Mouse (Mus musculus) A20 (cell line): Measurements from ENCODE around the gene Nectin1.

ENCODE experiments used
- DNase-seq: peaks from one replicate; pipeline ENCODE4 v3.0.0-alpha.2; 2011; ENCODE audit warnings: low read depth, low spot score

Gene Nectin1

DNA sequence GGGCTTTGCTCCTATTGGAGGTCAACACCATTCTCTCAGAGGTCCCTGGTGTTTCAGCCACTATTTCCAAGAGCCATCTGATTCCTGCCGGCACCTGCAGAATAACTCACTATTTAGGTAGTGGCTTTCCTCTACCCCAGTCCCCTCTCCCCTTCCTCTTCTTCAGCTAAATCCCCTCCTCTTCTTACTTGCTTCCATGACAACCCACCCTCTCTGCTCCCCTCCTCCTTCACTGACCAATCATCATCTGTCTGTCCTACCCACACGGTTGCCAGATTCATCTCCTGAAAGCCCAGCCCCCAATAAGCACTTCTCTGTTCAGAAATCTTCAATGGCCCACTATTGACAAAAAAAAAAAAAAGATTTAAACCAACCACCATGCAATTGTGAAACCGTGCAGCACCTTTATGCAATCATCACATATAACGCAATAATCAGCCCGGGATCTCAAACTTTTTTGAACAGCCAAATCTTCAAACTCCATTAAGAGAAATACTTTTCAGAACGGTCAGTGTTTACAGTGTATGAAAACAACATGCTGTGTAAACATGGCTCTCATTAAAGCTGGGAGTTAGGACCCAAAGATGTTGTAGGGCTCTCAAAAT lies 5.2 kb upstream of the Nectin1 start:
- no peak for DNase-seq

DNA sequence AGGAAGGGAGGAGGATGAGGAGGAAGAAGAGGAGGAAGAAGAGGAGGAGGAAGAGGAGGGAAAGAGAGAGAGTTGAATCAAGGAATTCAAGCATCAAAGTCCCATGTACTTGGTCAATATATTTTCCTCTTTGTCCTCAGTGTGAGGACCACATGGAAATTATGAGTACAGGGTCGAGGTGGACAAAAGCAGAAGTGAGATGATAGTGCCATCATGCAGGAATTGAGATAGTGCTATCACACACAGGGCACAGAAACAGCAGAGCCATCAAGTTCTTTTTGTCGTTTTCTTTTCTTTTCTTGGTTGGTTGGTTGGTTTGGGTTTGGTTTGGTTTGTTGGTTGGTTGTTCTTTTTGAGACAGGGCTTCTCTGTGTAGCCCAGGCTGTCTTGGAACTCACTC lies 2.5 kb upstream of the Nectin1 start:
- no peak for DNase-seq

DNA sequence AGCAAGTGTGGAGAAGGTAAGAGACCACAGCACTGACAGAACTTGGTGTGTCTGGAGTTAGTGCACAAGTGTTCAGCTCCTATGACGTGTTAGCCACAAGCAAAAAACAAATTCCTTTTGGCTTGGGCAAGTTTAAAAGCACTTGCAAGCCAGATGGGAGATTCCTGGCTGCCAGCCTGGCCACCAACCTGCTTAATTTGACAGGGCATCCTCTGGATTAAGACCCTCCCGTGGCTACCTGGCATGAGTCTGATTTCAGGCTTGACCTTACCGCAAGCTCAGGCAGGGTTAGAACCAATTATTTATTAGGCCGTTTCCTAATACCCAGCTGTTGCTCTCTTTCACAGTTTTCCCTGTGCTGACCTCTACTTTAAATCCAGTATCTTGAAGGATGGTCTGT lies 1.7 kb upstream of the Nectin1 start:
- DNase-seq = no peak

DNA sequence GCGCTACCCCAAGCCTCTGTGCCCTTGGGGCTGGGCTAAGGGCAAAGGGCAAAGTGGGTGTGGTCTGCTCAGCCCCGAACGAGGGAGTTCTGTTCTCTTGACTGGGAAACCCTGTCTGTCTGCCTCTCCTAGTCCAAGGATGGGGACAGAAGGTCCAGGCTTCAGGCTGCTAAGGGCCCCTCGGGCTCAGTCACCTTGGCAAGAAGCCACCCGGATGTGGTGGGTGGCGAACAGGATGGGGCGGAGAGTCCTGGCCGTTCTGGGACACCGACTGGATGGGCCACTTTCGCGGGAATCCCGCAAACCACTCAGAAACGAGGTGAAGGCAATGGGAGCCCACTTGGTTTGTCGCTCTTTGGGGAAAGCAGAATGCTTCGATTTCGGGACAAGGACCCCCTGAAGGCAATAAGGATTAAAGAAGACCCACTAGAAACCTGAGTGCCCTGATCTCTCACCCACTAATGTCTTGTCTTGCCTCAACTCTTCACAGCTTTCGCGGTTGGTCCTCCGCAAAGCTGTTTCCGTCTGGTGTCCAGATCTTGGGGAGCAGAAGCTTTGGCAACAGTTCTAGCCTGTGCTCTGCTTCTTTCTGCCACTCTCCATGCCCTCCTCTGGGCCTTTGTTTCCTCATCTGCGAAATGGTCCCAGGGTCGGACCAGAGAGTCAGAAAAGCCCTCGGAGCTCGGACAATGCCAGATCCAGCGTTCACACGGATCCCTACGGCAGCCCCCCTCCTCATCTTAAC lies 710 bp upstream of the Nectin1 start:
- no peak for DNase-seq

DNA sequence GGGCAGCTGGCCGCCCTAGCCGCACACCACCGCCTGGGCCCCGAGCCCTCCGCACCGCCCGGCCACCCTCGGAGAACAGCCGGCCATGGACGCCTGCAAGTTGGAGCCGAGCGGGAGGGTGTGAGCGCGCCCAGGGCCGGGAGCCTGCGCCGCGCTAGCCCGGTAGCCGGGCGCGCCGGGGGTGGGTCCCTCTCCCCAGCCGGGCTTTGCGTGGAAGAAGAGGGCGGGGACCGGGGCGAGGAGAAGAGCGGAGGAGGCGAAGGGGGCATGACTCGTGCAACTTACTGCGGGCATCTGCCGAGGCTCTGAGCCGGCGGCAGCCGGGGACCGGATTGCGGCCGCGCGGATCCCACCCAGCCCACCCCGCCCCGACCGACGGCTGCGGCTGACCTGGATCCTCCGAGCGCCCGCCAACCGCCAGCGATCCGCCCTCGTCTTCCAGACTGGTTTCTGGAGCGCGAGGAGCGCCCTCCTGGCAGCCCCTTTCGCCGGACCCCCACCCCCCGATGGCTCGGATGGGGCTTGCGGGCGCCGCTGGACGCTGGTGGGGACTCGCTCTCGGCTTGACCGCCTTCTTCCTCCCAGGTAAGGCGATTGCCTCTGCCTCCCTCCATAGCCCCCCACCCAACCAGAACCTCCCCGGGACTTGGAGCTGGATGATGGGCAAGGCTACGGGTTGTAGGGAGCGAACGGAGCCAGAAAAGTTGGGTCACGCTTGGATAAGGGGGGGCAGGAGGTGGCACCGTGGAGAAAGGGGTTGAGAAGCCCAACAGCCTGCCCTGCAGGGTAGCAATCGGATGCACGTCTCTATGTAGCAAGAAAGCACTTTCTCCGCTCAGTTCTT lies 576 bp downstream of the Nectin1 start:
- DNase-seq = no peak

DNA sequence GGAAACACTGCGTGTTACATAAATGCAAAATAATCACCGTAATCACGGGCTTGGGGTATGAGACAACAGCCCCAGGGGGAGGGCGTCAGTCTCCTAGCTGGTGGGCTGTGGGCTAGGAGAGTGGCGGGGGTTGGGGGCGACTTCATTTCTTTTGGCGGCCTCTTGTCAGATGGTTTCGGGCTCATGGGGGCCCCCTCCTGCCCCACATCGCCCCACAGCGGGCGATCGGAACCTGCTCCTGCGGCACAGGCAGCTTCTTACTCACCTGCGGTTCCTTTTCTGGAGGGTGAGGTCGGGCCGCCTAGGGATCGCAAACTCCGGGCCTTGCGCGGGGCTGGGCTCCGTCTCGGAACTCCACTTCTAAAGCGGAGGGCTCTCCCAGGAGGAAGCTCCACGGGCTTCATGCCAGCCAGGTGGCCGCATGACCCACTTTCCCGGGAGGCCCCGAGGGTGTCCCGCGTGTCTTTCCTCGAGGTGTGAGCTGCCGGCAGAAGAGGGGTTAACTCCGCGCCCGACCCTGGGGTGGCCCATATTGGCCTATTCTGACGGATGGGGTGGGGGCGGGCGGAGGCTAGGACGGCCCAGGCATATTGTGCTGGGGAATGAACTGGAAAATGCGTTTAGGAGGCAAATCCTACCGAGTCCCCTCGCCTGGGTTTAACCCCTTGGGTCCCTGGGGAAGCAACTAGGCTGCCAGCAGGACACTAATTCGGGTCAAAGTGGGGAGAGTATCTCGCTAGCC lies 1.4 kb downstream of the Nectin1 start:
- DNase-seq = no peak

DNA sequence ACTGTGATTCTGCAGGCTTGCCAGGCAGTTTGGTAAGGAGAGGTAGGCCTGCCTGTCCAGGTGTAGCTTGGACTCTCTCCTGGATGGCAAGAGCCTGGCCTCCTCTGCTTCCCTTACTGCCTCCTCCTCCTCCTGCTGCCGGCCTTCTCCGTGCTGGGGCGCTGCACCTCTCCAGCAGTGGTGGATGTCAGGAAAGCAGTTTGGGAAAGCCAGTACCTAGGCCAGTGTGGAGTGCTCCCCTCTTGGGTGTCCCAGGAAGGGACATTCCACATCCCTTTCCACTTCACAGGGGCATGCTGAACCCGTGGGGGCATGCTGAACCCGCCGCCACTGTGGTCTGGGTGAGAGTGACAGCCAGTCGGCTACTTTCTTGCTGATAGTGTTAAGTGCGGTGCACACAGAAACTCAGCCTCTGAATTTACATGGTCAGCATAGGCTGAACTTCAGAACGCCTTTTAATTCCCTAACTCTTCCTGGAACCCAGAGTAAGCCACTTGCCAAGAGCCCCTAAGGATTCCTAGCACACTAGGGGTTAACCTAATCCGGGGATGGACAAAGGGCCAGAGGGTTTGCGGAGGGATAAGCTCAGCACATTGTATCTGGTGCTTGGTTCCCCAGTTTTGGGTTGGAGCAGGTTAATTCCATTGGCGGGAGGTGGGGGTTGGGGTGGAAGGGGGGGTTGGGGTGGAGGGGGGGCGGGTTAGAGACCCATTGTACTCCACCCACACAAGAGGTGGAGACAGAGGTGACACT lies 2.3 kb downstream of the Nectin1 start:
- DNase-seq = no peak

DNA sequence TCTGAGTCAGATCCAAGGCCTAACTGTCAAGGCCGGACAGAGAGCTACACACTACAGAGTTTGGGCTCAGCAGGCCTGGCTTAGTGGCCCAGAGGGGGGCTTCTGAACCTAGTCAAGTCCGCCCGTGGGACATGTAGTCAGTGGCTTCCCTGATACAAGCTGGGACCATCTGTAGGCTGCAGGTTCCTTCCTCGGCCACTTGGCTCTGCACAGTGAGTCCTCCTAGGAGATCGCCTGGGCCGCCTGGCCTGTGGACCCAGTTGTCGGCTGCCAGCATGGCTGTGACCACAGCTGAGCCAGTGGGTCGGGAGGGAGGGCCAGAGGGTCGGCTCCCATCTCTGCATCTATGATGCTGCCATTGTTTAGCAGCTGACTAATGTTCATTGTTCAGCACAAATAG lies 3.9 kb downstream of the Nectin1 start:
- no peak for DNase-seq

DNA sequence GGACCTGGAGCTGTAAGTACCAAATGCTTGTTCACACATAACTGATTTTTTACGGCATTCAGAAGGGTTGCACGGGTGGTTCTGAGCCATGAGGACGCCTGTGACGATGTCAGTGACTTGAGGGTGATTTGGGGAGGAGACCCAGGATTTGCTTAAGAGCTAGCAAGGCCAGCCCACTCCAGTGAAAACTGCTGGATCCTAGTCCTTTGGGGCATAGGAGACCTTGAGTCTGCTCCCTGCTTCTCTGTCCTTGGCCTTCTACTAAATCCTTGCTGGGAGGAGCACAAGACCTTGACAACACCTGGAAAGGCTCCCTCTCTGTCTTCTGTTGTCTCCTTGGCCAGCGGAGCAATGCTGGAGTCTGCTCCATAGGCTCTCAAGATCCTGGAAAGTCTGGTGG lies 4.7 kb downstream of the Nectin1 start:
- DNase-seq = no peak

DNA sequence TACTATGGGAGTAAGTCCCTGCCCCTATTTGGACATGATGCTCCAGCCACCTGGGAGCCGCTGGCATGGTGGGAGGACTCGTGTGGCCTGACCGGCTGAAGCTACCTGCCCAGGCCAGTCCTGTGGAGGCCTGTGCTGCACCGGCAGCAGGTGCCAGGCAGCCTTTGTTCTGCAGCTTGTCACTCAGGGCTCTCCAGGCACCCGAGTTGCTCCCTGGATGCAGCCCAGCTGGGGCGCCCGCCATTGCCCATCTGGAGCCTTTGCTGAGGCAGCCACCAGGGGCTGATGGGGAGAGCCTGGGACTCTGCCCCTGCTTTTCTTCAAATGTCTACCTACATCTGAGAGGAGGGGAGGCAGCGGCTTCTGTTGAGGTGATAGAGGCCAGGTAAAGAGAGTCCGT lies 6.3 kb downstream of the Nectin1 start:
- no peak for DNase-seq

DNA sequence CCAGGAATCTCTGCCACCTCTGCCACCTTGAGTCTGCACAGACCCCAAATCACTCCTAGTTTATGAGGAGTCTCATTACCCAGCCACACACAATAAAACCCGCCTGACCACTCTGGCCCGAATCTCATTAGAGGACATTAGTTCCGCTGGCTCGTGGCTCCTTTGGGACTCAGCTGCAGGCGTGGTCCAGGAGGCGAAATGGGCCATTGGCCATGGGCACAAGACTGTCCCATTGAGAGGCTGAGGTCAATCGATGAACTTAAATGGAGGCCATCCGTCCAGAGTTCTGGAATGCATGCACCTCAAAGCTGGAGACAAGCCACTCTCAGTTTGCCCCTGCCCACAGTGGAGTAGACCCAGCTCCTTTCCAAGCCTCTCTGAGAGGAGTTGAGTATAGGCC lies 7.3 kb downstream of the Nectin1 start:
- DNase-seq = no peak

DNA sequence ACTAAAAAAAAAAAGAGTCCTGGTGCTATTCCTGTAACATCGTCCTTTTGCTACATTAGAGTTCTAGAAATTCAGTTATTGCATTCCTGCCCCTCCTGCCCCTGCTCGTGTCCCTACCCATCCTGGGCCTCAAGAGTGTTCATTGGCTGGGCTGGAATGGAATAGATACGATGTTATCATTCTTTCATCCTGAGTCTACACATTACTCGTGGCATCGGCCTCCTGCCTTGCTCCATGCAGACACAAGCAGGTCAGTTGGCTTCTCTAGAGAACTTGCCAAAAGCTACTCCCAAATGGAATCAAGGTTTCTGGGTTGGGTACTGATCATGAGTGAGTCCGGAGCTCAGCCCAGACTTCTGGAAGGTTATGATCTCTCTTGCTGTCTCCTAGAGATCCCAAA lies 9.7 kb downstream of the Nectin1 start:
- DNase-seq = no peak

DNA sequence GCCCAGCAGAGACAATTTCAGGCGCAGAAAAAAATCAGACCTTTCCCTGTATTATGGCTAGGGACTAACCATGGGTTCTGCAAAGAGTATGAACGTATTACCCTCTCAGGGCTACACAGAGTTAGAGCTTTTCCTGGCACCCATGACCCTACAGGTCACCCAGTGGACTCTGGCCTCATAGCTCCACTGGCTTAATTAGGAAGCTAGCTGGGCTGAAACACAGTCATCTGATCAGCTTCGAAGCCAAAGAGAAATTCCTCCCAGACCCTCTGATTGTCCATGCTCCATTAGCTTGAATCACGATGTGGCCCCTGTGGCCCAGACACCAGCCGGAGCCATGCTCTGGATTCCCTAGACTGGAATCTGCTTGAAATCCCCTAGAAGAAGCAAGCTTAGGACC lies 10.3 kb downstream of the Nectin1 start:
- DNase-seq = no peak

DNA sequence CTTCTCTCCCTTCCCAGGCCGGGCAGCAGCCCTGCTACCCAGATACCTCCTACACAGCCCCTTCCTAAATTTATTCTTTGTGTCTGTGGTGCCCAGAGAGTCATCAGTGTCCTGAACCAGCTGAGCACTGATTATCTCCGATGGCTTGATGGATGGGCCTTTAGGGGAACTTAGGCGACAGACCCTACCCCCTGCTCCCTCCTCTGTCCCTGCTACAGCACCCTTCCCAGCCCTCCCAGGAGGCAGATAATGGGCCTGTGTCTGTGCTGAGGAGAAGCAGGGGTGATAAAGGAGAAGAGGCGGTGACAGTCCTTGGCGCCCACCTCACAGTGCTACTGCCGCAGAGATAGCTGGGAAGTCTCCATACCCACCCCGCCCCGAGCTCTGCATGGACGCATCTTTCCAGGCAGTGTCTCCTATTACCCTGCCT lies 11.0 kb downstream of the Nectin1 start:
- no peak for DNase-seq

DNA sequence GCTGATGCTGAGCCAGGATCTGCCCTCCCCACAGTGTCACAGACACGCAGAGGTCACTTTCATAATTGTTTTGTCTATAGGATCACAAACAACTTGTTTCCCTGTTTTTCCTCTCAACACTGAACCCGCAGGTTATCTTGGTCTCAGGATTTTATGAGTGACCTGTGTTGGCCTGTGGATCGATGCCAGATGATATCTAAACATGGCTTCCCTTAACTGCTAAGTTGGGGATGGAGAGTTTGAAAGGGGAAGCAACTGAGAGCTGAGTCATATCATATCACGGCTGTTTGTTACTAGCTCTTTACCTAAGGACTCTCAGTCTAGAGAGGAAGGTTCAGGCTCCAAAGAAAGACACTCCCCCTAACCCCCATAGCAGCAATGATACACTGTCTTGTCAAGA lies 11.7 kb downstream of the Nectin1 start:
- DNase-seq = peak; percentile 61

DNA sequence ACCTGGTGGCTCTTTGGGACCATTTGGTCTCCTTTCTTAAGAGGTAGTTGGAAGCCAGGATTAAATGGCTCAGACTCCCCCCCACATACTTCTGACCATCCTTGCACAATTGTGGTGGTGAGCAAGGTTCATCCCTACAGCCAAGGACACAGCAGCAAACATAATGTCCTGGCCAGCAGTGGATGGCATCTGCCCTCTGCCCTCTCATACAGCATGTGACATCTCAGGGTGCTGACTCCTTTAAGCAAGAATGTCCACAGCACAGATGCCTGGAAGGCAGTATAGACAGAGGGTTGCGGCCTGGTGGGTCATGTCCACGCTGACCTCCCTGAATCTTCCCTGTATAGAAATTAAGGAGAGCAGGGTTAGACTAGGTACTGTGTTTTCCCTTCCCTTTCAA lies 12.1 kb downstream of the Nectin1 start:
- DNase-seq = no peak

DNA sequence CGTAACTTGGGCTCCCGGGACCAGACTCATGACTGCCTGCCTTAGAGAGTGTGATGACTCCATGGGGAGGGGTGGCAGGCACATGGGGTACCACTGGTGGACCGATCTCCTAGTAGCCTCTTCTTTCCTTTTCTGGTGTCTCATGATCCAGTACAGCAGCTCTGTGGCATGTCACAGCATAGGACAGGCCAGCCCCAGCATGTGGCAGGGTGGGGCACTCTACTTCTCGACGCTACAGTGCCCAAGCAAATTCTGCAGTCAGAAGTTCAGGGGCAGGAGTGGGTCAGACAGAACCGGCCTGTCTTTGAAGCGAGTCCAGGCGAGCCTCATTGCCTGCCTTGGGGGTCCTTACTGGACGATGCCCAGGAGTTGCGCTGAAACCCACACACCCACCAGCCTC lies 13.4 kb downstream of the Nectin1 start:
- no peak for DNase-seq

DNA sequence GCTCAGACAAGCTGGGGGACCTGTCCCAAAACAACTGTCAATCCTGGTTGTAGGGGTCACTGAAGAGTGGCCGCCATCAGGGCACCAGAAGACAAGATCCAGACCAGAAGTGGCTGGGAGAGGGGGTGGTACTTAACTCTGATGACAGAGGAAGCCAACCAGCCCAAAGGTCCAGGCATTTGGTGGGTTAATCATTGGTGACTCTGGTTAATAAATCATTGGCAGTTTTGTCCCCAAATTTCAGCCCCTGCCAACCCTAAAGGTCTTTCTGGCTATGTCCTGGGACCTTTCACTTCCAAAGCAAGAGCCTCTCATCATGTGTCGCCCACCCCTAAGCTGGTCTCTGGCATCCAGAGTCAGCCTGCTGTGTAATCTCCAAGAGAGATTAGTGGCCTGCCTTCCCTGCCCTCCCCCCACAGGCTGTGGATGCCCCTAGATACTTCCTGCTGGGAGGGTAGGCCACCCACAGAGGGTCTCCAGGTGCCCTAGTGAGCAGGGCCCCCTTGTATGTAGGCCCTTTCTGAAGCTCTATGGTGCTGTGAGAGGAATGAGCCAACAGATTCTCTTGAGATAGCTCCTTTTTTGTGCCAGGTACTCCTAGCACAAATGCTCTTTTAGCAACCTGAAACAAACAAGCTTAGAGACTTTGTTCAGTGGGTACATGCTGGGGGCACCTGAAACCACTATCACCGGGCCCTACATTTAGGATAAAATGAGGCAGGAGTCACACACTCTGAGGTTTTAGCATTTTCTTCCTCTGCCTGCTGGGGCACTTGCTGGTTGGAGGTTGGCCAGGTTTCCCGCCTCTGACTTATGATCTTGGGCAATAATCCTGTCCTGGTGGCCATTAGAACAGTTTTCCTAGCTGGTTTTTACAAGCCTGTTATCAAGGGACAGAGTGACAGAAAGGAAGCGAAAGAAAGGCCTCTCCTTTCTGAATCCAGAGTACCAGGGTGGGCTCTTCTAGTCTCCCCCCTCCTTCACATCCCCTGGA lies 14.5 kb downstream of the Nectin1 start:
- DNase-seq = no peak

DNA sequence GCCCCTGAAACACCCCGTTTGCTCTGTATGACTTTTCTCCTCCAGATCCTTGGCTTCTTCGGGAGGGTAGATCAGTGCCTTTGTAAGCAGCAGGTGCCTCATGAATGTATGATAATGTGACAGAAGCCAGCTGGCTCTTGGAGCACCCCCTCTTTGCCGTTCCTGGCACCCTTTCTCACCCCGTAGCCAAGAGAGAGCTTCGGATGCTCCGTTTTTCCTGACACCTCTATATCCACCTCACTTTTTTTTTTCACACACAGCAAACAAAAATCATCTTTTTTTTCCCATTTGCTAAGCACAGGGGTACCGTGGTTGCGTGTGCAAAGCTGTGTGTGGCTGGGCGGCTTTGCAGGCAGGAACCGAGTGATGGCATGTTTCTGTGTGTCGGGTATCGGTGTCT lies 16.3 kb downstream of the Nectin1 start:
- DNase-seq = no peak

DNA sequence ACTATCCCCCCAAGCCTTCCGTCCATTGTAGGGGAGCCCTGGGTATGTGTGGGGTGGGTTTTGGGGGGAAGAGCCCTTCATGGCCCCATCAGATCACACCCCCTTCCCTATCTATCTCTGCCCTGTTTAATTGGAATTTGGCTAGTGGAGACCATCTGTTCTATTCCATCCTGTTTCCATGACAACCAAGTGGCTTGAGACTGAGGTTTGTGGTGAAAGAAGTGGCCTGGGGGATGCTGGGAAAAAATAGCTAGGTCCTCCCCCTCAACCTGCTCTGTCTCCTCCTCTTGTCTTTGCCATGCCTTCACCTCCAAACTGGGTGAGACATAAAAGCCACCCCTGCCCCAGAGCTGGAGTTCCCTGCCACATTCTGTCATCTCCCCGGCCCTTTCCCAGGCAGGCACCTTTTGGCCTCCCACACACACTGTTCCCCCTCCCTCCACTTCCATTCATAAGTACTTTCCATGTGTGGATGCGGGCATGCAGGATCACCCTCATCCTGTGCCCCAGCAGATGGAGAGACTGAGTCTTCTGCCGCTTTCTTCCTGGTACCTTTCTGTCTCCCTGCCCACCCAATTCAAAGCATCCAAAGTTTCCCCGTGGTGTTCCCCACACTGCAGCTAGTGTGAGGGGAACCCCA lies 17.5 kb downstream of the Nectin1 start:
- DNase-seq = peak; percentile 5
